ENCODE assay signal across 12 mouse cellular contexts in genomic region chr16:45690178-45690577, GRCm38 (mm10). TPM values are rescaled to one million over a fixed set of nuclear protein-coding genes. Genes with fewer than 3 reads are reported as not detected.
DNase-seq lines count a peak whose midpoint lies in the region; ATAC-seq and TF ChIP-seq lines count a peak whose summit lies in the region.
"Had no signal": no experiment of that assay in that cellular context is flagged by ENCODE, and none has a peak within 500 bp of the region (broad histone marks: within the 10 kb centered on the region; RNA-seq: fewer than 3 reads in every experiment).

No protein-coding gene starts in this region.

- H3K9ac ChIP-seq in forebrain, postnatal 0 days, result no peak overlapping the region
- no peak overlapping the region for H3K9ac ChIP-seq in intestine, embryonic 15.5 days
- no peak overlapping the region for H3K9ac ChIP-seq in intestine, postnatal 0 days (ENCODE audit: low read depth, low read length)
- H3K9ac ChIP-seq: embryonic facial prominence, embryonic 15.5 days; liver, embryonic 13.5 days had no signal

- peak overlapping the region; percentile 54 for H3K27ac ChIP-seq in forebrain, postnatal 0 days (ENCODE audit: low read depth, low read length)
- peak overlapping the region; percentile 59; the same call in 1 of the 2 replicates for H3K27ac ChIP-seq in midbrain, embryonic 10.5 days (replicated peaks)
- H3K27ac ChIP-seq in intestine, embryonic 15.5 days, result no peak overlapping the region
- no peak overlapping the region for H3K27ac ChIP-seq in intestine, postnatal 0 days (ENCODE audit: low read depth, low read length)
- H3K27ac ChIP-seq: embryonic facial prominence, embryonic 15.5 days; liver, embryonic 13.5 days had no signal

- peak; percentile 91 for ATAC-seq in forebrain, postnatal 0 days
- no peak for ATAC-seq in intestine, embryonic 15.5 days
- ATAC-seq in intestine, postnatal 0 days, result no peak

- intact Hi-C loops in heart, postnatal 36 days (cut with DNase I), result no loop called here

- no peaks in the 10 kb centered on the region for H3K27me3 ChIP-seq in forebrain, postnatal 0 days (ENCODE audit: insufficient read depth, low read length)
- no peaks in the 10 kb centered on the region for H3K27me3 ChIP-seq in midbrain, embryonic 10.5 days (ENCODE audit: low read depth, poor library complexity, severe bottlenecking)
- H3K27me3 ChIP-seq in intestine, embryonic 15.5 days (replicated peaks), result no peaks in the 10 kb centered on the region
- H3K27me3 ChIP-seq in intestine, postnatal 0 days (replicated peaks; ENCODE audit: control insufficient read depth, insufficient read depth, low read length), result no peaks in the 10 kb centered on the region
- H3K27me3 ChIP-seq: embryonic facial prominence, embryonic 15.5 days; liver, embryonic 13.5 days had no signal

- 5% methylated on average over 4 of the region's 4 CpGs for WGBS in forebrain, postnatal 0 days
- 12% methylated on average over 4 of the region's 4 CpGs for WGBS in midbrain, embryonic 10.5 days
- 24% methylated on average over 4 of the region's 4 CpGs for WGBS in intestine, embryonic 15.5 days
- 17% methylated on average over 4 of the region's 4 CpGs for WGBS in intestine, postnatal 0 days

- peaks cover 6% of the 10 kb centered on the region; the same call in 1 of the 2 replicates for H3K4me1 ChIP-seq in forebrain, postnatal 0 days (ENCODE audit: insufficient read depth)
- H3K4me1 ChIP-seq in midbrain, embryonic 10.5 days, result peaks cover 38% of the 10 kb centered on the region
- no peaks in the 10 kb centered on the region for H3K4me1 ChIP-seq in intestine, embryonic 15.5 days (replicated peaks)
- no peaks in the 10 kb centered on the region for H3K4me1 ChIP-seq in intestine, postnatal 0 days (replicated peaks; ENCODE audit: control insufficient read depth, insufficient read depth, low read length)
- H3K4me1 ChIP-seq: liver, embryonic 13.5 days had no signal

- peak; percentile 9 for DNase-seq in thymus, postnatal 14 days
- no peak for DNase-seq in thymus, postnatal 25 days
- DNase-seq in forebrain, postnatal 0 days, result peak; percentile 82
- peak; percentile 36 for DNase-seq in midbrain, embryonic 10.5 days (ENCODE audit: low spot score)
- no peak for DNase-seq in heart, postnatal 36 days
- DNase-seq in cerebellum, adult 18-20 months, result no peak
- DNase-seq: liver, embryonic 13.5 days had no signal

- no peak overlapping the region for H3K4me3 ChIP-seq in forebrain, postnatal 0 days (ENCODE audit: low read depth, low read length)
- H3K4me3 ChIP-seq in midbrain, embryonic 10.5 days, result no peak overlapping the region
- H3K4me3 ChIP-seq in intestine, embryonic 15.5 days (replicated peaks), result no peak overlapping the region
- no peak overlapping the region for H3K4me3 ChIP-seq in intestine, postnatal 0 days (ENCODE audit: low read depth, low read length)
- H3K4me3 ChIP-seq: embryonic facial prominence, embryonic 15.5 days; liver, embryonic 13.5 days had no signal

- H3K9me3 ChIP-seq in forebrain, postnatal 0 days (ENCODE audit: low read length), result no peaks in the 10 kb centered on the region
- H3K9me3 ChIP-seq in midbrain, embryonic 10.5 days (replicated peaks), result no peaks in the 10 kb centered on the region
- H3K9me3 ChIP-seq in intestine, embryonic 15.5 days, result no peaks in the 10 kb centered on the region
- no peaks in the 10 kb centered on the region for H3K9me3 ChIP-seq in intestine, postnatal 0 days (ENCODE audit: control insufficient read depth)
- H3K9me3 ChIP-seq: embryonic facial prominence, embryonic 15.5 days; liver, embryonic 13.5 days had no signal

- H3K36me3 ChIP-seq in forebrain, postnatal 0 days (ENCODE audit: insufficient read depth), result no peaks in the 10 kb centered on the region
- no peaks in the 10 kb centered on the region for H3K36me3 ChIP-seq in midbrain, embryonic 10.5 days
- H3K36me3 ChIP-seq in intestine, embryonic 15.5 days, result no peaks in the 10 kb centered on the region
- no peaks in the 10 kb centered on the region for H3K36me3 ChIP-seq in intestine, postnatal 0 days (ENCODE audit: control insufficient read depth, insufficient read depth)
- H3K36me3 ChIP-seq: embryonic facial prominence, embryonic 15.5 days; liver, embryonic 13.5 days had no signal

- H3K4me2 ChIP-seq in forebrain, postnatal 0 days (ENCODE audit: low read depth), result no peak overlapping the region
- H3K4me2 ChIP-seq in intestine, embryonic 15.5 days (replicated peaks), result no peak overlapping the region
- no peak overlapping the region for H3K4me2 ChIP-seq in intestine, postnatal 0 days (replicated peaks; ENCODE audit: low read depth)
- H3K4me2 ChIP-seq: embryonic facial prominence, embryonic 15.5 days; liver, embryonic 13.5 days had no signal

- TF ChIP-seq CTCF in forebrain, postnatal 0 days (IDR thresholded peaks at IDR 0.05; ENCODE audit: low read depth), result no peak
- TF ChIP-seq CTCF in intestine, postnatal 0 days (IDR thresholded peaks at IDR 0.05; ENCODE audit: low read depth), result no peak

RNA-seq across cellular contexts. Expression of gene Tmprss7, which starts 3.3 kb away (rescaled TPM):
- 0.85 and 1.3 TPM in 2 replicates for total RNA-seq in forebrain, postnatal 0 days (2014; rRNA removed)
- polyA plus RNA-seq in forebrain, postnatal 0 days (2015; fragmentation: Nextera tagmentation; extraction: Ambion mirVana), result 0.43 and 0.69 TPM in 2 replicates
- 0.29 and 0.31 TPM in 2 replicates for polyA plus RNA-seq in midbrain, embryonic 10.5 days (2016; fragmentation: Nextera tagmentation; extraction: Ambion mirVana)
- 0.24 and 0.25 TPM in 2 replicates for polyA plus RNA-seq in intestine, embryonic 15.5 days (2015; fragmentation: Nextera tagmentation; extraction: Ambion mirVana)
- polyA plus RNA-seq in intestine, postnatal 0 days (2015; fragmentation: Nextera tagmentation; extraction: Ambion mirVana), result 0.21 and 0.22 TPM in 2 replicates
- total RNA-seq in heart, postnatal 36 days (2021), result not detected
- polyA plus RNA-seq: heart, embryonic 16.5 days had no signal

RNA-seq across cellular contexts. Expression of gene Tagln3, which starts 34.2 kb away (rescaled TPM):
- 225 and 289 TPM in 2 replicates for total RNA-seq in forebrain, postnatal 0 days (2014; rRNA removed)
- polyA plus RNA-seq in forebrain, postnatal 0 days (2015; fragmentation: Nextera tagmentation; extraction: Ambion mirVana), result 328 and 399 TPM in 2 replicates
- 145 and 248 TPM in 2 replicates for polyA plus RNA-seq in midbrain, embryonic 10.5 days (2016; fragmentation: Nextera tagmentation; extraction: Ambion mirVana)
- polyA plus RNA-seq in intestine, embryonic 15.5 days (2015; fragmentation: Nextera tagmentation; extraction: Ambion mirVana), result 28.0 and 28.1 TPM in 2 replicates
- polyA plus RNA-seq in intestine, postnatal 0 days (2015; fragmentation: Nextera tagmentation; extraction: Ambion mirVana), result 10.7 and 13.7 TPM in 2 replicates
- under 1 TPM; 0.43 to 0.64 TPM for total RNA-seq in heart, postnatal 36 days (2021)
- total RNA-seq: MEL had no signal

RNA-seq across cellular contexts. Expression of gene BC016579, which starts 36.3 kb away (rescaled TPM):
- total RNA-seq in forebrain, postnatal 0 days (2014; rRNA removed), result 0.23 TPM in 1 of 2 replicates, not detected in the other
- not detected in 2 replicates for polyA plus RNA-seq in forebrain, postnatal 0 days (2015; fragmentation: Nextera tagmentation; extraction: Ambion mirVana)
- 0.09 and 0.10 TPM in 2 replicates for polyA plus RNA-seq in midbrain, embryonic 10.5 days (2016; fragmentation: Nextera tagmentation; extraction: Ambion mirVana)
- polyA plus RNA-seq in intestine, embryonic 15.5 days (2015; fragmentation: Nextera tagmentation; extraction: Ambion mirVana), result 3.9 and 4.2 TPM in 2 replicates
- polyA plus RNA-seq in intestine, postnatal 0 days (2015; fragmentation: Nextera tagmentation; extraction: Ambion mirVana), result 5.5 TPM in 2 replicates
- not detected for total RNA-seq in heart, postnatal 36 days (2021)
- total RNA-seq: MEL had no signal

RNA-seq across cellular contexts. Expression of gene Abhd10, which starts 52.6 kb away (rescaled TPM):
- 22.9 and 27.4 TPM in 2 replicates for total RNA-seq in forebrain, postnatal 0 days (2014; rRNA removed)
- 24.7 and 33.4 TPM in 2 replicates for polyA plus RNA-seq in forebrain, postnatal 0 days (2015; fragmentation: Nextera tagmentation; extraction: Ambion mirVana)
- 46.9 and 50.1 TPM in 2 replicates for polyA plus RNA-seq in midbrain, embryonic 10.5 days (2016; fragmentation: Nextera tagmentation; extraction: Ambion mirVana)
- polyA plus RNA-seq in intestine, embryonic 15.5 days (2015; fragmentation: Nextera tagmentation; extraction: Ambion mirVana), result 33.1 and 35.1 TPM in 2 replicates
- 22.4 and 24.6 TPM in 2 replicates for polyA plus RNA-seq in intestine, postnatal 0 days (2015; fragmentation: Nextera tagmentation; extraction: Ambion mirVana)
- total RNA-seq in heart, postnatal 36 days (2021), result 10 to 100 TPM; 15.2 to 17.9 TPM

Comparison
In these comparisons a context has a peak if more than half of its experiments do, and no peak if none do; other contexts are left out.
1. DNase-seq: peak in thymus, postnatal 14 days (single experiment), forebrain, postnatal 0 days (single experiment) and midbrain, embryonic 10.5 days (single experiment); none in thymus, postnatal 25 days (single experiment), heart, postnatal 36 days (0 of 2) and cerebellum, adult 18-20 months (0 of 2).
2. H3K27ac ChIP-seq: peak in forebrain, postnatal 0 days (single experiment) and midbrain, embryonic 10.5 days (single experiment); none in intestine, embryonic 15.5 days (single experiment) and intestine, postnatal 0 days (single experiment).